Mouse (Mus musculus) c-Kit-positive CD71-positive TER-119-negative erythroid progenitor cells, embryonic 14.5 days (primary cell): ENCODE results near the gene Grik4.
A peak's percentile ranks its signal among the peaks of the same experiment; 100 is the strongest.

ENCODE experiments used
- DNase-seq: peaks from one replicate; pipeline ENCODE4 v3.0.0-alpha.2; 2013; ENCODE audit warnings: low read depth

Grik4 gene

DNA sequence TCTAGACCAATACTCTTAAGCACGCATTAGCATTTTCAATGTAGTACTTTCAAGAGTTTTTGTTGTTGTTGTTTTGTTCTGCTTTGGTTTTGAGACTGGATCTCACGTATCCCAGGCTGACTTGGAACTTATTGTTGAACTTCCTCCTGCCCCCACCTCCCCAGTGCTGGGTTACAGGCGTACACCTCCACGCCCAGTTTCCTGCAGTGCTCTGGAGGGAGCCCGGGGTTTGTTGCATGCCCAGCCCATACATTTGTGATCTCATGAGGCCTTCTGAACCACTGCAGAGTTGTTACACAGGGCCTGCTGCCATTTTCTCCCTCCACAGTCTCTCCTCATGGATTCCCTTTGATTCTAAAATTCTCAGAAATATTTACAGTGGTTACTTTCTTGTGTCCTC, 201.9 kb downstream of the Grik4 start:
- DNase-seq: no peak

DNA sequence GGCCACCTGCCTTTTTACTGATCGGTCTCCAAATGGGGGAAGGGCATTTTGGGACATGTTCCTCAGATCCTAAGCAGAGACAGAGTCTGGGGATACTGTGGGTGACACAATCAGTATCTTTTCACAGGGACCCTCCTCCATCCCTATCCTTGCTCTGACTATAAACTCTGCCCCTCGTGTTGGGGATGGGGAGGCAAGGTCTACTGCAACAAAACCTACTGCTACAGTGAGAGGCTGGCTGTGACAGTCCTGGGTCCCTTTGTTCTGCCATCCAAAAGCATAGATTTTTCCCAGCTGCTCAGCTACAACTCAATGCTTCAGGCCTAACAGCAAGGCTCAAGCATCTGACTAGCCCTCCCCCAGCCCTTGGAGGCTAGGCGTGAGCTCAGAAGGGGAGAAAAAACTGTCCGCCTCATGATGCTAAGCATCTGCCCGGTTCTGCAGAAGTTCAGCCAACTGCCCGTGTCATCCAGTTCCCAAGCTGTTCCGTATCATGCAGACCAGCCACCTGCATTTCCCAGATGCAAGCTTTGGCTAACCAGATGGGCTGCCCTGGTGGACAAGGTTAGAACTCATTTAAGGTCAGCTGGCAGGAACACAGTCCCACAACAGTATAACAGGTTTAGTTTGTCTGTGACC, 207.5 kb downstream of the Grik4 start:
- no peak for DNase-seq

DNA sequence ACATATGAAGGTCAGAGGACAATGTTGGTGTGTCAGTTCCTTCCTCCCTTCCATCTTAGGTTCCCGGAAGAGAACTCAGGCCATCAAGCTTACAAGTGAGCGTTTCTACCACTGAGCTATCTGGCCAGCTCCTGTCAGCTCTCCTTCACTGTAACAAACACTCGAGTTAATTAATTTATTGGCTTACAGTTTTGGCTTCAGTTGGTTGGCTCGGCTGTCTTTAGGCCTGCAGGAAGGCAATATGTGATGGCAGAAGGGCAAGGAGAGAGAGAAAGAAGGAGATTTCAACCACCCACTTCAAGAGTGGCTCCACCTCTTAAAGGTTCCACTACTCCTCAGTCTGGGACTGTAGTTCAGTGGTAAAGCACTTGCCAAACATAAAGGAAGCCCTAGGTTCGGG, 209.2 kb downstream of the Grik4 start:
- no peak for DNase-seq

DNA sequence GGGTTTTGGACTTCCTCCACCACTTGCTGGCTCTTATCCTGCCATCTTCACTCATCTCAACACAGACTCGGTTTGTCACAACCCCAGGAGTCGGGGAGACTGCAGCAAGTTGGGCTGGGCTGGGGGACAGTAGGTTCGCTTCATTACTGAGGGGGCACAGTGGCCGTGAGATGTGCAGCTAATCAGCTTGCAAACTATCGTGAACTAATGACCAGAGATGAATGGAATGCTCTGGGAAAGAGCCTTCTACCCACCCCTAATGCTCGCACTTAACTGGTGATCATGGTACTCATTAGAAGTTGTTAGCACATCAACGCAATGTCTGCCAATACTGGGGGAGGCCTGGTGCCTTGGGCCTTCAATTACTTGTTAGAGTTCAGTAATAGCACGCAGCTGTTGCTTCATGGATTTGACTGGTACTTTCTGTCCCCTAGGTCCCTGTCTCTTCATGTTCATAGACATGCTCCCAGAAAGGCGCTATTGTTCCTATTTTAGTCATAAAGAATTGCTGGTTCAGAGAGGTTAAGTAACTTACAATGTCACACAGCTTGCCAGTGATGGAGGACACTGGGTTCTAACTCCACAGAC, 211.5 kb downstream of the Grik4 start:
- no peak for DNase-seq

DNA sequence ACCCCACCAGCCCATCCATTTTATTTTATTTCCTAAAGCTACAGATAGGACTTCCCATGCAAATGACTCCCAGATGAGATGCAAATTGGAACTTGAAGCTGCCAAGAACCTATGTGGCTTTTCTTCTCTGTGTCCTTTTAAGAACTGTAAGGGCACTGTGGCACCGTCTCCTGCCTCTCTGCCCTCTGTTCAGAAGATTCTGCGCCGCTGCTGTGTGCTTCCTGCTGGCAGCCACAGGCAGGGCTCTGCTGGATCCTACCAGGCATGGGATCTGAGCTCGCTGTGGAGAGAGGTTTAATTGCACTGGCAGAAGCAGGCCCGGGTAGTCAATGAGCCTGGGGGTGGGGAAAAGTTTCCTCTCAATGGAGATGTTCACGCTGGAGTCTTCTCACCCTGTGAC, 215.8 kb downstream of the Grik4 start:
- DNase-seq: no peak

DNA sequence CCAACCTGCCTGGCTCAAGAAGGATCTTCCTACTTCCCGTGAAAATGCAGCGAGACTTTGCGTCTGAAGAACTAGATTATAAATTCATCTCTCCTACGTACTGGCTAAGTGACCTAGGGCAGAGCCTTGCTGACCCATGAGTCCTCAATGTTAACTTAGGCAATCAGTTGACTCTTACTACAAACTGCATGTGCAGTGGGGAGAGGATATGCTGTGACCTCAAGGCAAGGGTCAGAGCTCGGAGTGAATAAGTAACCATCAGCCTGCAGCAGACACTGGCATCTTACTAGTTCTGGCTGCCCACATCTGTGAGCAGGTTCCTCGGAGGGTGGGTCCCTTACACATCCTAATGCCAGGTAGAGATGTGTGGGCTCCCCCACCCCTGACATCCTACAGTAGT, 216.6 kb downstream of the Grik4 start:
- no peak for DNase-seq

DNA sequence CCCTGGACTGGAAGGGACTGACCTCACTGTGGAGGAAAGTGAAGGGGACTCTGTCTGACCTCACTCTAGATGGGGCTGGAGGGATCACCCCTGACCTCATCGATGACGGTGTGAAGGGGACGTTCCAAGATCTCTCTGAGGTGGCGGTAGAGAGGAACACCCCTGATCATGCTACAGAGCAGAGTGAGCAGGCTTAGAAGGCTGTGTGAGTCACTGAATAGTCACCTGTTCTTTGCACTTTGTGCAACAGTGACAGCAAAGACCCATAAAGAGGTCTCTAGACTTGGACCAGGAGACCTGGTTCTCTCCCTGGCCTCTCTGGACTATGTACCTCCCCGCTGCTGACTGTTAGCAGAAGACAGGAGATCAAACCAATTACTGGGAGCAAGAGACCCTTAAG, 217.1 kb downstream of the Grik4 start:
- no peak for DNase-seq

DNA sequence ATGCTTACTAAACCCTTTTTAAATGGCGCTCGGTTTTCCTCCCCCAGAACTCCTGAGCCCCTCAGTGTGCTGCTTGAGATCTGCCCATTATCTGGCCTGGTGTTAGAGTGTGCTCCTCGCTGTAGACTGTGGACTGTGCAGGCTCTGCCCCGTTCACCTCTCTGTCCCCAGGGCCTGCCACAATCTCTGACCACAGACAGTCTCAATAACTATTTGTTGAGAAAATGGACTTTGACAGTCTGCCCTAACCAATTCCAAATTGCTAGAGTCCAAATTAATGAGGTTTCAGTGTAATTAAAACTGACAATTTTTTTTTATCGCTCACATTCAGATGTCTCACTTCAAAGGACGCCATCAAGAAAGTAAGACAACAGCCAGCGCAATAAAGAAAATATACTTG, 220.2 kb downstream of the Grik4 start:
- DNase-seq: no peak

DNA sequence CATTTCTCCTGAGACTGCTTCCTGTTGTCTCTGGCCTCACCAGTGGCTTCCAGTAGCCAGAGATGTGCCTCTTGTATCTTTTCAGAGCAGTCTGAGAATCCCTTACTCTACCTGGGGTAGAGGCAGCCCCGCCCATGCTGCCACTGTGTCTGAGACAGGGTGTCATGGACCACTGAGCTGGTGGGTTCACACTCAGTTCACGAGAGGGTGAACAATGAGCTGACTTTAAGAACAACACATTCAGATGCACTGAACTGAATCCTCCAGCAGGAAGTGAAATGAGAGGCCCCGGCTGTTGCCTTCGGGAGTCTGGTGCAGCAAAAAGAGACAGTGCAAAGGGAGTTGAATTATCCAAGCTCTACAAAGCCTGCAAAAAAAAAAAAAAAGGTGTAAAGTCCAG, 221.8 kb downstream of the Grik4 start:
- no peak for DNase-seq

DNA sequence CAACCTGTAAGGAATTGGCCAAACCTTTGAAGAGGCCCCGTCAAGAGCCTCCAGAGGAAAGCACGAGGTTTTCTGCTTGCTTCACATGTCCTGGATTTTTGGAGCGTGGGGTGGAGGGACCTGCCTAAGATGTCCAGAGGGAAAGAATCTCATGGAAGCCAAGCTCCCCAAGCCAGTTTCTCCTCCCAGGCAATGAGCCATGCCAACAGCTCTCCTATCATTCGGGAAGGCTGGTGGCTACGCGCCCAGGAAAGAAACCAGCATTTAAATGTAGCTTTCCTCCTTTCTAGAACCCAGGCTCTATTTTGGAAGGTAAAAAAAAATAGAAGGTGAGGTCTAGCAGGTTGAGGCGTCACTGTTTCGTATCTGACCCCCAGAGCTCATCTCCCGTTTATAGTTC, 222.6 kb downstream of the Grik4 start:
- DNase-seq: no peak

DNA sequence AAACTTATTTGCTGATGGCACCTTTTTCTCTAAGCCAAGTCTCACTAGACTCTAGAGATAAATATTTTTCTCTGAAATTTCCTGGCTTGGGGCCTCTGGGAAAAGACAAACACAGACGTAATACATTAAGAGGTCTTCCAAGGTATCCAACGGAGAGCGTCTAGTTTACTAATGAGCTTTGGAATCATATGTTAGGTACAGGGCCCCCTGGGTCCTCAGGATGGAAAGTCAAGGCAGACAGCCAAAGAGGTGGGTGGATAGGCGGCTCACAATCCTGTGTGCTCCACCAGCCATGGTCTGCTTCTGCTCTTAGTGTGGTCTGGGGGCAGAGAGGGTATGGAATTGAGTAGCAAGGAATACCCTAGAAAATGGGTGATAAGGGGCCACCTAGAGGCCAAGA, 223.1 kb downstream of the Grik4 start:
- DNase-seq: no peak

DNA sequence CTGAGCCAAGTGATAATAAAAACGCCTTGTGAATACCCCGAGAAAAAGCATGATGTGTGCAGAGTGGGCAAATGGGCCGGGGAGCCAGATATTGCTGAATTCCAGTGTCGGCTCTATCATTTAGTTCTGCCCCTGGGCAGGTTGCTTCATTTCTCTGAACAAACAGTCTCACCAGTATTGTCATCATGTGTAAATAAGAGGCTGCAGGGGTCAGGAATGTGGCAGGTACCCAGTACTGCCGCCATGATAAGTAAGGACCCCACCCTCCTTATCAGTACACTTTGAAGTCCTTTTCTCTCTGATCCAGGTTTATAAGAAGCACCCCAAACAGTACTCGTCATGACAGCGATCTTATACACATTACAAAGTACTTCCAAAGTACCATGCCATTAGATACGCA, 230.4 kb downstream of the Grik4 start:
- no peak for DNase-seq

DNA sequence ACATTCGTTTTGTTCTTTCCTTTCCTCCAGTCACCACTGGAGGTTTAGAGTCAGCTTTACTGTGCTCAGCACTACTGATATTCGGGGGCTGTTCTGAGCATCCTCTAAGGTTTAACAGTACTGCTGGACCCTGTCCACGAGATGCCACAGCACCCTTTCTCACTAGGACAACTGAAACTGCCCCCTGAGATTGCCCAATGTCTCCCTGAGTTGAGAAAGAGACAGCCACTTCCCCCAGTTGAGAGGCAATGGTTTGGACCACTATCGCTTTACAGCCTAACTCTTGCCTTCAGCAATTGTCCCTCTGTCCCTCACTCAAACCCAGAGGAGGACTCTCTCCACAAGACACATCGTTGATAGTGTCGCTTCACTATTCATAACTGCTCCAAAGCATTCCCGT, 238.4 kb downstream of the Grik4 start:
- no peak for DNase-seq

DNA sequence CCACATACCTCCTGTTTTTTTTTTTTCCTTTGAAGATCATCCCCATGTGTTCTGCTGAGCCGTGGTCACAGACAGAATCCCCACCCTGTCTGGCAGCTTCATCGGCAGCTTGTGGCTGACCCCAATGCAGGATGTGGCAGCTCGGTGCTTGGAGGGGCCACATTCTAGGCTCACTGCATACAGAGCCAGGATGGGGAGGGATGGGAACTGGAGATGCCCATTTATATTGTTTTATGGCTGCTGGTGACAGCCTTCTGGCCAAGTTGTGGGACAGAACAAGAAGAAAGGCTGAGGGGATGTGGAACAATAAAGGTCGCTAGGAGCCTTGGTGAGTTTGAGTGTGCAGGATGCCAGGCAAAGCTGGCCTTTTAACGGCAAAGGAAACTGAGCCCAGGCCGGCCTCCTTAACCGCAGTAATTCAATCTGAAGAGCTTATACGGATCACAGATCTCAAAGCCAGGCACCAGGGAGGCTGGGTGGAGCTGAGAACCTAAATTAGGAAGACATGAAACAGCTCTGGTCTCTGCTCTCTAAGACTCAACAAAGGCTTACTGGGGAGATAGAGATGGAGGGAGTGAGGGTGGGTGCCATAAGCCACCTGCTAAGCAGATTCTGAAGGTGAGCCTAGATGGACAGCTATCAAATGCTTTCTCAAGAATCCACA, 241.0 kb downstream of the Grik4 start:
- DNase-seq: no peak

DNA sequence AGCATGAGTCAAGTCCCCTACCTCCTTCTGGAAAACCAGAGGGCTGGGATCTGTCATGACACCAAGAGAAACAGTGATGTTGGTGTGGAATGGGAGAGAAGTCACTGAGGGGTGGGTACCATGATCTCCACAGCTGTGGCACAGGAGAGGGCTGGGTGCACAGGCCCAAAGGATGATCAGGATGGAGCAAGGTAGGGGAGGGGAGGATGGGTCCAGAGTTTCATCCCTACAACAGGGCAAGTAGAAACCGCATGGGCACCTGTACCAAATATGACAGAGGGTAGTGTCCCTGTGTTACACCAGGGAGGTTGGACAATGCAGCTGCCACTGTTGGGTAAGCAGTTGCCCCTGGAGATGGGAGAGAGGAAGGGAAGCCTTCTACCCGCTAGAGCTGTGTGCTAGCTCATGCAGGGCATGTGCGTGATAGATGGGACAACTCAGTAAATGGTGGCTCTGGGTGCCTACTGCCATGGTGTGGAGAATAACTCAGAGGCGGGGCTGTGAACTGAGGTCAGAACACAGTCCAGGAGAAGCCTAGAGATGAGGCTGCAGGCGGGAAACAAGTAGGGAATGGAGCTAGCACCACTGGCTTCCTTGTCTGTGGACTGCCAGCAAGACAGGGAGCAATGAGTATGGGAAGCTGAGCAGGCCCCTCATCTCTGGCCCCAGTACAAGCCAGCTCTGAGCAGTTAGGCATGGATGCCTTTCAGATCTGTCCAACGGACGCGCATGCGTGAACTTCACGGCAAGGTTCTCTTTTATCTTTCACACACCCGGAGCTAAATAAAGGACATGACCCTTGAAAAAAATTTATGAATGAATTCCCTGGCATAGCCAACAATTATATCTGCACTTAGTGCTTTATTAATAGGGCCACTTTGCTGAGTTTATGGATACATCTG, 241.8 kb downstream of the Grik4 start:
- no peak for DNase-seq

DNA sequence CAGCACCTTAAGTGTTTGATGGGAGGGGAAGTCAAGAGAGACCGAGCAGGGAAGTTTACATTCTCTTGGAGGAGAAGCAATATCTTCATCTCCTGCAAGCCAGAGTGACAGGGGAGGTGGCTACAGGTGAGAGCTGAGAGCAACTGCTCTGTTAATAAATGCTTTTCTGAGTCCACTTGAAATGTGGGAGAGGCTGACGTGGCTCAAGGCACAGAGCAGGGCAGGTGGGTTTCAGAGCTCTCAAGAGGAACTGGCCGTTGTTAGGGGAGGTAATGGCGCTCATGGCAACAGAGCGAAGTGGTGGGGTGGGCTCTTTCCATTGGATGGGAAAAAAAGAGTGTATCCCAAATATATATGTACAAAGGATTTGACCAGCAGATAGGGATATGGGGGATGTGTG, 242.6 kb downstream of the Grik4 start:
- no peak for DNase-seq

DNA sequence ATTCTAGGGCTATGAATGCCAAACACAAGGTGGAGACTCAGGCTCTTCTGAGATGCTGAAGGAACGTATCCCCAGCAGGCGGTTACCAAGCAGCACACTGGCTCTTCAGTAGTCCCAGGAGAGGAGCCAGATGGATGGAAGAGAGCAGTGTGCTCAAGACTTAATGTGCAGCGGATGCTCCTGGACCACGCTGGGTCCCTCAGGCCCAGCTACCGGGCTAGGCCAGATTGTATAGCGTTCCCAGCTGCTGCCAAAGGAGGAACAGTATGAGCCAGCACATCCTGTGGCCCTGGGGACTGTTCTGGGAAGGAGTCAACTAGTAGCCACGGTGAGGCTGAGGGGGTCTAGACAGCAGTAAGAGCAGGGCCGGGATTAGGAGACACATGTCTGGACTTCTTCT, 251.3 kb downstream of the Grik4 start:
- no peak for DNase-seq

DNA sequence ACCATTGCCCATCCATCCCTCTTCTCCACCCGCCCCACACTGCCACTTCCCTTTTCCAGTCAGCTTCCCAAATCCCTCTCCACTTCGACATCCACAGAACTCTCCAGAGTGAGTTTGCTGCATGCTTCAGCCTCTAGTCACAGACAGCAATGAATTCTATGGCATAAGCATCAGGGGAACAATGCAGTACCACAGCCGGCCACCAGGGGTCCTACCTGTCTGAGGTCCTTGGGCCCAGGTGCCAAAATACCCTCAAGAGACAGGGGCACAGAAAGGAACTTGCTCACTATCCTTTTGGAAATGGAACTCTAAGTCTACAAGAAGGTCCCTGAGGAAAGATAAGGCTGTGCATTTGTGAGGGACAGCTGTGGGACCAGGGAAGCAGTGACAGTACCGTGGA, 256.1 kb downstream of the Grik4 start:
- DNase-seq: peak; percentile 8

DNA sequence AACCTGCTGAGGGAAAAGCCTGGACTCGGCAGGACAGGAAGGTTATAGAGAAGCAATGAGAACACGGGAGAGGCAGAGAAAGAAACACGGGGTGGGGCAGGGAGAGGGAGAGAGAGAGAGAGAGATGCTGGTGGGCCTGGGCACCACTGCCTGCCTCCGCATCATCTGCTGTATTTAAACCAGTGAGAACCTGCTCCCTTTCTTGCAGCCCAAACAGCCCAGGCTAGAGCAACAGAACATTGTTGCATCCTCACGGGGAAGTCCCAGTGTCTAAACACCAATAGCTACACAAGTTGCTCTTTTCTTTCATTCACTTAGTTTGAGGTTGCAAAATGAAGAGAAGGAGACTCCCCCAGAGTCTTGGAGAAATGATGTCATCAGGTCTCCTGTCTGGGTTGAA, 258.2 kb downstream of the Grik4 start:
- no peak for DNase-seq

DNA sequence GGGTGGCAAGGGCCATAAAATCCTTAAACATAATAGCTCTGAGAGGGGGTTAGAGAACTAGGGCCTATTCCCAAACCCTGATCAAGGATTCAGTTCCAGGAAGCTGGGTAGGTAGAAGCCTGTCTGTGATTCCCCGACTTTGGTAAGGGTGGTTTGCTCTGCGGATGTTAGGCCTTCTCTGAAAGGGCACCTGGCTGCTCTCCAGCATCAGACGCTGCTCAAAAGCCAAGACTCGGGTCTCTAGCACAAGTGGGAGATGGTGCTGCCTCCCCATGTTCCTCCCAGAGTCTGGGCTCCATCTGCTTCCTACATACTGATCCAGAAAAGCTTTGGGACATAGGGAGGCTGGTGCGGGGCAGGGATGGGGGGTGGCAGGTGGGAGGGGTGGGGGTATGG, 270.3 kb downstream of the Grik4 start:
- DNase-seq: no peak

DNA sequence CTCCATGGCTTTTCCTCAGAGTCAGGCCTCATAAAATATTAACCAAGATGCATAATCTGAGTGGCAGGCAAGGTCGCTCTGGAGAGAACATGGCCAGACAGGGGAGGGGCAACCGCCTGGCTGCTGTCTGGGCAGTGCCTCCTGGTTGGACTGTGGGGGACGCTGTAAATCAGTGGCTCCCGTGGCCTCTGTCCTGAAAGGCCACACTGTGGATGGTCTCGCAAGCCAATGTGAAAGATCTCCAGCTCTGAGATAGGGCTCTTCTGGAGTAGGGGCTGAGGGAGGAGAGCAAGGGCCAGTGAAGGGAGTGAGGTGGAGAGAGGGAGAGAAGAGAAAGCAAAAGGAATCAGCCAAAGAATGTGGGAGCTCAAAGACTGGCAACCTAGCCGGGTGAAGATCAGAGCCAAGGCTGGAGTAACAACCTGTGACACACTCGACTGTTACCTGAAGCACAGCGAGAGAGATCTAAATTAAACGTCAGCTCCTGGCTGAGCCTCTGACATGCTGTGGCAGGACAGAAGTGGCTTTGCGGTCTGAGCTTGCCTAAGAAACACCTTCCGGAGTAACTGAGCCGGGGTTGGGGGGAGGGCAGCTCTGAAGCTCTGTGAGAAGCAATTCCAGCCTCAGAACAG, 270.8 kb downstream of the Grik4 start:
- DNase-seq: no peak

DNA sequence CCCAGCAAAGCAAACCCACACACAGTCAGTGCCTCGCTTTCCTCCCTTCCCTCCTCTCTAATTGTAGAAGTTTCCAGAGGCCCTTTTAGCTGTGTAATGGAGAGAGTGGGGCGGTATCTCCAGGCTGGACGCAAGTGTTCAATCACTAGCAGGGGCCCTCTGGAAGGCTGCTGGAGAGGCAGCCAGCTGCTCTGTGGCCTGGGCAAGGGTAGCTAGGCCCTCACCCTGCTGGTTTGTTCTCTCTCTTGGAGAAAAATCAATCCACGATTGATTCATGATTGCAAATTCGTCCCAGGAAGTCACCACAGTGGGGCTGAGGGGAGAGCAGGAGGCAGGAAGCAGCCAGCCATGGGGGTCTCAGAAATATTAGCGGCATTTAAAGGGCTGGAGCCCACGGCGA, 271.3 kb downstream of the Grik4 start:
- no peak for DNase-seq
